Mouse (Mus musculus): ENCODE results near the gene Tsks. TPM values are rescaled to one million over a fixed set of nuclear protein-coding genes. Genes with fewer than 3 reads are reported as not detected.
A peak's percentile ranks its signal among the peaks of the same experiment; 100 is the strongest.

The Tsks gene
- polyA plus RNA-seq, 1 experiment from 2014 or later, result 0.08 TPM

DNA sequence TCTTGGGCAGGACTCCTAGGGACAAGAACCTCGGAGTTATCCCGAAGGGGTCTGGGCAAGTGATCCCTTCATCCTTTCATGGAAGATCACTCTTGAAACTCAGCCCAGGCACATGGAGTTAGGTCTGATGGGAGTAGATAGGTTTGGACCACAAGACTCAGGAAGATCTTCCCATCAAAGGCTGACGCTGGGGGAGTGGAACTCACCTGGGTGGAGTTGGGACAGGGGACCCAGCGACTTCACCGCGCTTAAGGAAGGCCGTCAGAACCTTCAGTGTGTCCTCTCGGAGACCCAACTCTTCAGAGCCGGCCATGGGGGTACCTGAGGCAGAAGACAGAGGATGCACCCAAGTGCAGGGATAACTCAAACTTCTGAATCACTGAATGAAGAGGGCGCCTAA is 53.7 kb downstream of the Tsks start:
- WGBS, result 8% methylated on average over 10 of the region's 10 CpGs

DNA sequence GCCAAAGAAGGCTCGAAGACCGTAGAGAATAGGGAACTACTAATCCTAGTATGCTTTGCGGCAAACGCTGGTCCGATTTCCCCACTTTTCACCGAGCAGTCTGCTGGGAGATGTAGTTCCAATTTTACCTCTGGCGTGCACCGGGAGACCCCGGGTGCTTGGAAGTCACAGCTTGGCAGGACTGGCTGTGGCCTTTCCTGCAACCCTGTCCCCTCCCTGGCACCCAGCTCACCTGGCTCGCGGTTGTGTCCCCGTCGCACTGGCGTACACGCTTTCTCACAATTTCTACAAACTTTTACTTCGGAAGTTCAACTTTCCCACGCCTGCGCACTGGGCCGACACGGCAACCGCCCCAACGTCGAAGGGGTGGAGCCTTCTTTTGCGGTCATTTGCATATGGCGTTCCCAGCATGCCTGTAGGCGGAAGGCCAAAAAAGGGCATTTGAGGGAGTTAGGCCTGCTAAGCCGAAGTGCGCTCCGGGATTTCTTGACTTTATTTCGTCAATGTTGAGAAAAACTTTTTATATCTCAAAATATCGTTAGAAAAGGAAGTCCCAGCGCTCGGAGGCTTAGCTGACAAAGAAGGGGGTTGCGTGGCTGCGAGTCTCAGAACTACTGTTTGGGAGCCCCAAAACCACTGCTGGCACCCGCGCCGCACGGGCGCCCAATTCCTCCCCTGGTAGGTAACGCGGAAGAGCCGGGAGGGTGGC is 54.4 kb downstream of the Tsks start, which contains the start of gene Irf3:
TSS of gene Irf3 (plus strand) at position 418 of the 709 bp plus-strand sequence.
- ATAC-seq (ENCODE audit: low FRiP score, low TSS enrichment) (peak; percentile 92), DNase-seq (ENCODE audit: low spot score) (peak; percentile 97)
- Histone ChIP-seq H3K36me3 (ENCODE audit: control insufficient read depth, insufficient read depth, low read length) (peaks cover 14% of the 10 kb centered on the region), H3K9ac (ENCODE audit: low read length) (peak within 1 kb of the TSS; percentile 84), H3K4me2 (replicated peaks; ENCODE audit: low read depth) (peak within 1 kb of the TSS; percentile 79), H3K9me3 (ENCODE audit: control insufficient read depth, low read length) (no peaks in the 10 kb centered on the region), H3K27ac (replicated peaks) (peak within 1 kb of the TSS; percentile 95), H3K4me3 (ENCODE audit: low read depth, low read length) (peak within 1 kb of the TSS; percentile 67), H3K27me3 (ENCODE audit: control insufficient read depth, insufficient read depth, low read length) (no peaks in the 10 kb centered on the region), H3K4me1 (replicated peaks; ENCODE audit: control insufficient read depth, insufficient read depth) (peaks cover 8% of the 10 kb centered on the region)
- no peak for TF ChIP-seq CTCF (IDR thresholded peaks at IDR 0.05; ENCODE audit: low read depth)
- no peak for TF ChIP-seq EP300 (optimal IDR thresholded peaks at IDR 0.05)
- under 1% methylated on average over 43 of the region's 43 CpGs for WGBS

More for the DNA sequence above, 53.7 kb downstream of the Tsks start:
- Histone ChIP-seq H3K27ac (replicated peaks) (peak overlapping the region; percentile 56), H3K4me2 (replicated peaks; ENCODE audit: low read depth) (peak overlapping the region; percentile 79), H3K36me3 (ENCODE audit: control insufficient read depth, insufficient read depth, low read length) (peaks cover 8% of the 10 kb centered on the region; the same call in 1 of the 2 replicates), H3K4me1 (replicated peaks; ENCODE audit: control insufficient read depth, insufficient read depth) (peaks cover 8% of the 10 kb centered on the region), H3K9ac (ENCODE audit: low read length) (peak overlapping the region; percentile 74), H3K4me3 (ENCODE audit: low read depth, low read length) (peak overlapping the region; percentile 67), H3K9me3 (ENCODE audit: control insufficient read depth, low read length) (no peaks in the 10 kb centered on the region), H3K27me3 (ENCODE audit: control insufficient read depth, insufficient read depth, low read length) (no peaks in the 10 kb centered on the region)
- ATAC-seq (ENCODE audit: low FRiP score, low TSS enrichment) (no peak), DNase-seq (ENCODE audit: low spot score) (no peak)
- TF ChIP-seq CTCF (IDR thresholded peaks at IDR 0.05; ENCODE audit: low read depth), result no peak
- TF ChIP-seq EP300 (optimal IDR thresholded peaks at IDR 0.05), result no peak

GRCm38 (mm10) chr7:44997940-44998428 is 55.0 kb downstream of the Tsks start:
- Histone ChIP-seq H3K27me3 (ENCODE audit: control insufficient read depth, insufficient read depth, low read length) (no peaks in the 10 kb centered on the region), H3K36me3 (ENCODE audit: control insufficient read depth, insufficient read depth, low read length) (peaks cover 17% of the 10 kb centered on the region), H3K4me1 (replicated peaks; ENCODE audit: control insufficient read depth, insufficient read depth) (peaks cover 8% of the 10 kb centered on the region), H3K4me3 (ENCODE audit: low read depth, low read length) (peak overlapping the region; percentile 67), H3K27ac (replicated peaks) (peak overlapping the region; percentile 95), H3K9me3 (ENCODE audit: control insufficient read depth, low read length) (no peaks in the 10 kb centered on the region), H3K9ac (ENCODE audit: low read length) (peak overlapping the region; percentile 84), H3K4me2 (replicated peaks; ENCODE audit: low read depth) (peak overlapping the region; percentile 79)
- 2% methylated on average over 15 of the region's 15 CpGs for WGBS
- no peak for TF ChIP-seq EP300 (optimal IDR thresholded peaks at IDR 0.05)
- TF ChIP-seq CTCF (IDR thresholded peaks at IDR 0.05; ENCODE audit: low read depth), result no peak
- ATAC-seq (ENCODE audit: low FRiP score, low TSS enrichment), result no peak; the same call in 1 of the 2 replicates
- DNase-seq (ENCODE audit: low spot score), result no peak

DNA sequence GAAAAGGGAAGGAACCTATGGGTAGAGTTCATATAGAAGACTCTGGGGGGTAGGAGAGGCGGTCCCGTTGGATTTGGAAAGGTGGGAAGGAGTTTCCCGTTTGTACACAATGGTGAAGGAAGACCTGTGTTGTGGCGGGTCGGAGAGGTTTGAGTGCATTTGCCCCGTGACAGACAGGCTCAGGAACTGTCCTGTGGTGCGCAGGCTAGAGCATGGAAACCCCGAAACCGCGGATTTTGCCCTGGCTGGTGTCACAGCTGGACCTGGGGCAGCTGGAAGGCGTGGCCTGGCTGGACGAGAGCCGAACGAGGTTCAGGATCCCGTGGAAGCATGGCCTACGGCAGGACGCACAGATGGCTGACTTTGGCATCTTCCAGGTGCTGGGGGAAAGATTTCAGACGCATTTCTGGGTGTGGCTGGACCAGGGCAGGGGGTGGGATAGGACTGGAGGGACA is 55.5 kb downstream of the Tsks start, which contains the start of gene Bcl2l12:
TSS of gene Bcl2l12 (minus strand) at position 212 of the 455 bp plus-strand sequence.
- peak within 1 kb of the TSS; percentile 67 for H3K4me3 ChIP-seq (ENCODE audit: low read depth, low read length)
- peaks cover 22% of the 10 kb centered on the region for H3K36me3 ChIP-seq (ENCODE audit: control insufficient read depth, insufficient read depth, low read length)
- WGBS, result 1% methylated on average over 18 of the region's 18 CpGs
- ATAC-seq (ENCODE audit: low FRiP score, low TSS enrichment) (peak; percentile 9; the same call in 1 of the 2 replicates), DNase-seq (ENCODE audit: low spot score) (peak; percentile 73)
- H3K9me3 ChIP-seq (ENCODE audit: control insufficient read depth, low read length), result no peaks in the 10 kb centered on the region
- peaks cover 8% of the 10 kb centered on the region for H3K4me1 ChIP-seq (replicated peaks; ENCODE audit: control insufficient read depth, insufficient read depth)
- no peaks in the 10 kb centered on the region for H3K27me3 ChIP-seq (ENCODE audit: control insufficient read depth, insufficient read depth, low read length)
- H3K27ac ChIP-seq (replicated peaks), result peak within 1 kb of the TSS; percentile 95
- peak within 1 kb of the TSS; percentile 84 for H3K9ac ChIP-seq (ENCODE audit: low read length)
- H3K4me2 ChIP-seq (replicated peaks; ENCODE audit: low read depth), result peak within 1 kb of the TSS; percentile 79
- no peak for TF ChIP-seq CTCF (IDR thresholded peaks at IDR 0.05; ENCODE audit: low read depth)
- no peak for TF ChIP-seq EP300 (optimal IDR thresholded peaks at IDR 0.05)

DNA sequence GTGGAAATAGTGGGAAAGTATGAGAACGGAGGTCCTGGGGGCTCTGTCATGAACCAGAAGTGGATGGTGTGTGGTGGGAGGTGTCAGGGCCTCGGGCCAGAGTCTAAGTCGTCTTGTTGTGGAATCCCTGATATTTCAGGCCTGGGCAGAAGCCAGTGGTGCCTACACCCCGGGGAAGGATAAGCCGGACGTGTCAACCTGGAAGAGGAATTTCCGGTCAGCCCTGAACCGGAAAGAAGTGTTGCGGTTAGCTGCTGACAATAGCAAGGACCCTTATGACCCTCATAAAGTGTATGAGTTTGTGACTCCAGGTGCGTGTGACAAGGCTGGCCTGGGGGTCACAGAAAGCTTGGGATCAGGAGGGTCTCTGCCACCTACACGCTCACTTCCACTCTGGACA is 56.7 kb downstream of the Tsks start:
- Histone ChIP-seq H3K9me3 (ENCODE audit: control insufficient read depth, low read length) (no peaks in the 10 kb centered on the region), H3K9ac (ENCODE audit: low read length) (no peak overlapping the region; the same call in 1 of the 2 replicates), H3K27ac (replicated peaks) (no peak overlapping the region), H3K4me1 (replicated peaks; ENCODE audit: control insufficient read depth, insufficient read depth) (peaks cover 8% of the 10 kb centered on the region), H3K36me3 (ENCODE audit: control insufficient read depth, insufficient read depth, low read length) (peaks cover 25% of the 10 kb centered on the region), H3K4me3 (ENCODE audit: low read depth, low read length) (no peak overlapping the region), H3K4me2 (replicated peaks; ENCODE audit: low read depth) (0 out of 2 replicates have a peak overlapping the region, but pooled peaks have one; percentile 23), H3K27me3 (ENCODE audit: control insufficient read depth, insufficient read depth, low read length) (no peaks in the 10 kb centered on the region)
- DNase-seq (ENCODE audit: low spot score), result no peak
- no peak for ATAC-seq (ENCODE audit: low FRiP score, low TSS enrichment)
- WGBS, result 50% methylated on average over 11 of the region's 11 CpGs
- TF ChIP-seq EP300 (optimal IDR thresholded peaks at IDR 0.05) (no peak), CTCF (IDR thresholded peaks at IDR 0.05; ENCODE audit: low read depth) (no peak)

Measured in stomach, postnatal 0 days (tissue).